Mouse (Mus musculus): ENCODE results near the gene Wwc2.

The Wwc2 gene

DNA sequence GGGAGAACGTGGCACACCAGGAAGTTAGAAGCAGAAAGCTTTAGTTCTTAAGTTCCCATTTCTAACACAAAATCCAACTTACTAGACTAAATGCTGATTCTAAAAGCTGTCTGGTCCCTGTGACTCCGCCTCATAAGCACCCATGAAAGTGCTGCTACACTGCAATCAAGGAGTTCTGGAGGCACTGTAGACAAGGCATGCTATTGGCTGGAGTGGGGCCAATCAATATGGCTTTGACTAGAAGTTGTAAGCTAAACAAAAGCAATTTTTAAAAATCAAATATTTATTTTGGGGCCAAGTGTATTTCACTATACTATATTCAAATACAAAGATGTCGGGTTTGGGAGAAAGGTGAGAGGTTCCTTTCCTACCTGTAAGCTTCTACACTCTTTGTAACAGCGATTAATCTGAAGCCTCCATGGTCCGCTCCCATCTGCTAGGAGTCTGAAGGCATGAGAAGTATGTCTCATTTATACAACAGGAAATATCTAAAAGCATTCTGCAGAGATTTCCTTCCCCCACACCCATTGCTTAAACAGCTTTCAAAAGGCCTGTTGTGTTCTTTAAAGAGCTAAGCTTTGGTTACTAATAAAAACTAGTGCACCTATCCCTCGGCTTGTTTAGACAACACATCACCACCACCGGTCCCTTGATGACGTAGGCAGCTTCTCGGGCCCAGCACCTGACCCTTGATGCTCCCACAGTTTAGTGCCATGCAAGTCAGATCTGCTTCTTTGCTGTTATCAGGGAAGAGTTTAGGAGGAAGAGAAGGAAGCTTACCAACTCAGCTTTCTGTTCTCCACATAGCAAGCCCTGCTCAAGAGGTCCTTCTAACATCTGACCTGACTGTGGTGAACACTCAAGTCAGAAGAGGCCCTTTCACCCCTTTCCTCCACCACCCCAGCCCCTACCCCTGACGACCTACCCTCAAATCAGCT, 50.5 kb downstream of the Wwc2 start:
- DNase-seq (ENCODE audit: low spot score in 2 of 2), result no peak

DNA sequence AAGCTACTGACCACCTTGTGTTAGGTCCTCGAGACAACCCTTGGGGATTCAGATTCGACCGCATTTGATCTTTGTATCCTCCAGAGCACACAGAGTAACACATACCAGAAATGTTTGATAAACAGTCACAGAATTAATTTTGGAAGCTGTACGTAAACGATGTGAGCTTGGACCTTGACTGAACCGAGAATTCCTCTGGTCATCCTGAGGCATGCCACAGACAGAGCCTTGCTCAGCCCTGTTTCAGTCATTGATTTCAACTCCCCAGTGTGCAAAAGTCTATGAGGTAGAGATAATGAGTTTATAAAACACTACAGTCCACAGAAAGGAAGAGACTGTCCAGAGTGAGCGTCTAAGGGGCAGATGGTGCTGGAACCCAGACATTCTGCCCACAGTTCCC, 51.5 kb downstream of the Wwc2 start:
- no peak for DNase-seq (ENCODE audit: low spot score in 2 of 2)

DNA sequence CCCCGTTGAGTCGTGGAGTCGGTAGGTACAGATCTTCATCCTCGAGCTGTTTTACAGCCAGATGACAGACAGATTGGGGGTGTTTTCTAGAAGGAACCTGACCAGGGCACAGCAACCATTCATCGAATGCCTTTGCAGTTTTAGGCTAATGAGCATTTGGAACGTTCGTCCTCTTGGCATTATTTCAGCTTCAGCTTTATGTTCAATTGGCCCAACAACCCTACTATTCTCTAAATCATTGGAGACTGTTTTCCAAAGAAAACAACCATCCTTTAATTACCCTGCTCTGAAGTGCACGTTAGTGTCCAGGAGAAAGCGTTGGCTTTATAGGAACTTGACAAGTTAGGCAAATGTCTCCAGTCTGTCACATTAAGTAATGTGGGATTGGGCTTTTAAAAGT, 54.3 kb downstream of the Wwc2 start:
- no peak for DNase-seq (ENCODE audit: low spot score in 2 of 2)

DNA sequence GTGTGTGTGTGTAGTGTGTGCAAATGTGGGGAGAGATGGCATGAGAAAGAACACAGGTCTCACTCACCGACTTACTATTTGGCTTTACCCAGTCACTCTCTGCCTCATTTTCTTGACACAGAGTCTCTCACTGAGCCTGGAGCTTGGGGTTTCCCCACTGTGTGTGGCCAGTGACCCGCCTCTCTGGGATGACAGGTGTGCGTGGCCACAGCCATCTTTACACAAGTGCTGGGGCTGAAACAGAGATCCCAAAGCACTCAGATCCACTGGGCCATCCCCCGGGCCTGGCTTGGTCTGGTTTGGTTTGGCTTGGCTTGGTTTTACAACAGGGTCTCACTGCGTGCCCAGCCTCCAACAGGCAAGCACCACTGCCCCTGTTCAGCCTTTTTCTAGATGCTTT, 55.3 kb downstream of the Wwc2 start:
- no peak for DNase-seq (ENCODE audit: low spot score in 2 of 2)

DNA sequence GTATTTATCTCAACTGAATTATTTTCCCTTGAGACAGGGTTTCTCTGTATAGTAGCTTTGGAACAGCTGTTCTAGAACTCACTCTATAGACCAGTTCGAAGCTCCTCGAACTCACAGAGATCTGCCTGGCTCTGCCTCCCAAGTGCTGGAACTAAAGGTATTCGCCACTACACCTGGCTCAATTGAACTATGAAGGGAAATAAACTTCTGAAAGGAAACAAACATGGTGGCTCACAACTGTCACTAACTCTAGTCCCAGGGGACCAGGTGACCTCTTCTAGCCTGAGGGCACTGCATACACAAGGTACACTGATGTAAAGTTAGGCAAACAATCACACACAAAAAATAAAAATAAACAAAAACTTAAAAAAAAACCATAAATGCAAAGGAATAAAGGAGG, 57.6 kb downstream of the Wwc2 start:
- no peak for DNase-seq (ENCODE audit: low spot score in 2 of 2)

DNA sequence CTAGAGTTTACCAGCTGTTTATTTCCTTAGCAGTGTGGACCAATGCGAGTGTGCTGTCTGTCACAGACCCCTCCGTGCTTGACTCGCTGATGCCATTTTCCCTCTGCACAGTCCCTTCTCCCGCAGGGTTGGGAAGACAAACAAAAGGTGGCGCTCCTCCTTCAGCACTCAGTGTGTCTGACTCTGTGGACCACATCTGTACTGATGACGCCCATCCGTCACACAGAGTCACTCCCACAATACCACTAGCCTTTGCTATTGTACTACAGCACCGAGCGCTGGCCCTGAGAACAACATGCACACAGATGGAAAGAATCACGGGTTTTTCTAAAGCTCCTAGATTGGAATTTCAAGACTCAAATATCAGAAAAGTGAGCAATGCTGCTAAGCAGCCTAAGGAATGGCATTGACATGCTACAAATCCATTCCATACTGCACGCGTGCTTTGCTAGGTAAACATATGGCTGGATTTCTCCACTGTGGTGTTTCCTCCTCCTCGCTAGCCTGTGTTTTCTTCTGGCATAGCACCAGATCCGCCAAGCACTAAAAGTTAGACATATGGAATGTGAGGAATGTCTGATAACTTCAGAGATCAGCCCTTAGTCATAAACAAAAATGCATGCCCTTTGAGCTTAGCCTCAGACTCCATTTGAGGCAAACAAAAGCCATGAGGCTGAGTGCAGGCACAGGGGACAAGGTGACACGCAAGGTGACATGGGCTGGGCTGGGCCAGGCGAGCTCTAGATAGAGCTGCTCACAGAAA, 58.5 kb downstream of the Wwc2 start:
- peak in 1 of 2 experiments; percentile 51 for DNase-seq (ENCODE audit: low spot score in 2 of 2)

DNA sequence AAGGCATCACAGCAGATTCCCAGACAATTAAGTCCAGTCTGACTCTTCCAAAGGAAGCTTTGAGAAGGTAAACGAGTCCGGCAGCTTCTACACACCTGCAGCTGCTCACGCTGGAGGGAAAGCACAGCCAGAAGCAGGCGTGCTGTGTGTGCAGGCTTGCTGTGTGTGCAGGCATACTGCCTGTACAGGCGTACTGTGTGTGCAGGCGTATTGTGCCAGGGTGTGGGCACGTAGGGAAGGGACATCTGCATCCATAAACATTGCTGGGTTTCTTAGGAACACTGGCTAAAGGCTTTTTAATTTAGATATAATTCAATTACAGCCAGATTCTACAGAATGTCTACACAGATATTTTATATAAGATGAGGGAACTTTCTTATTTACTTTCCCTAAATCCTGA, 59.4 kb downstream of the Wwc2 start:
- DNase-seq (ENCODE audit: low spot score in 2 of 2), result peak in 1 of 2 experiments; percentile 37

DNA sequence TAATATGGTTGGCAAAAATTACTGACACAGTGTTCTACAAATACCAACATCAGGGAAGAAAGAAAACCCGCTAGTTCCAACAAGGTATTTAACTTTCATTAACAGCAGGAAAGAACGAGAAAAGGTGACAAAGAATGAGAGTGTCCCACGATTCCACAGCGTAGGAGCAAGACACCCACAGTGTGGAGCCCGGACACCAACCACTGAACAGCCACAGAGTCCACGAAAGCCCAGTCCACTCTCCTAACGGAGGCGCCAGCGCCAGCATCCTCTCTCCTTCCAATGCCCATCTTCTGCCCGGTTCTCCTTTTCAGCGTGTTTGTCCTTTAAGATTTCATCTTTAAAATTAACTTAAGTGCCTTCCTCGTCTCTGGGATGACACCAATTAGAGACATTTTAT, 61.1 kb downstream of the Wwc2 start:
- no peak for DNase-seq (ENCODE audit: low spot score in 2 of 2)

DNA sequence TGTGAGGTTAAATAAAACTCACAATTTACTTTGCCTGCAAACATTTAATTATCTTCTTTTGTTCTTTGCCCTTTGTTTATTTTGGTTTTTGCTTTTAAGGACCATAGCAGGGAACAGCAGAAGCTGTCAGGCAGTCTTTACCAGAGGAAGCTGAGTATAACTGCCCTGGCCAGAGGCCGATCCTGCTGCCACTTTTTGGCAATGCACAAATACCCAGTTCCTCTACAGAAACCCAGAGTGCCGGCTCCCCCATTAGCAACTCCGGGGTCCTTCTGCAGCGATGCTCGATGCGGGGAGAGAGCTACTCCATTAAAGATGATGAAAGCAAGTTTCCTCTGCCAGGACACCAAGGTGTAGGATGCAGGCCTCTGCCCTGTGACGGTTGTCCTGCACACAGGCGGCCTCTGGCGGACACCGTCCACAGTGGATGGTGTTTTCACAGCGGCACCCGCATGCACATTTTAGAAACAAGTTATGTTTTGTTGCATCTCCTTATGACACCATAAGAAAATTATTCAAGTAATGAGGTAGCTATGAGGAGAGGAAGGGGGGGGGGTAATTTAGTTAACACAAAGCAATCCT, 62.0 kb downstream of the Wwc2 start:
- DNase-seq (ENCODE audit: low spot score in 2 of 2), result no peak

DNA sequence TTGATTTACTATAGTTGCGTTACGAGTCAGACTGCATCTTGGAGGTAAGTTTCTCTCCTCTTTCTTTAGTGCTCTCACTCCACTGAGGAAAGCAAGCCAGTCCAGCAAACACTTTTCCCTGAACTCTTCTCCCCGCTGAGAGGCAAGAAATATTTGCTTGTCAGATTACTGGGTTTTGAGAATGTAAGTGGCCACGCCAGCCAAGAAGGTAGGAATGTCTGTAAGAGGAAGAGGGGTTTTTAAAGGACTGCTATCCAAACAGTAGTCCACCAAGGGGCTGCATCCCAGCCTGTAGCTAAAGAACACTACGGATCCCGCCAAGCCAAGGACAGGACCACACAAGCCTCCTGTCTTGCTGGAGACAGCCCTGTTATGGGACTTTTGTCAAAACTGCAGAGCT, 65.8 kb downstream of the Wwc2 start:
- no peak for DNase-seq (ENCODE audit: low spot score in 2 of 2)

DNA sequence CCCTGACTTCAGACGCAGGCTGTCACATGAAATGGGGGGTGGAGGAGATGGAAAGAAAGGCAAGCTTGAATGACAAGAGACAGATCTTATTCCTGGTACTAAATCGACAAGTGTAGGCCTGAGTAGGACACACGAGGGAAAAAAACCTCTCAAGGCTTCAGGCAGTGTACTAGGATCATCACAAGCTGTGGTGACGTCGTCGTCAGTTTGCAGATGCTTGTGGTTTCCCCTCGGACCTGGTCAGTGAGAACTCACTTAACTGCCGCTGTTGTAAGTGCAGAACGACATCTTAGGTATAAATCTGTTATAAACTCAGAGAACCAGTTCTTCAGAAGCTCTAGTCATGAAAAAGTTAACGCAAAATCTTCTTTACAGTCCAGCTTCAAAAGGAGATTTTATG, 67.9 kb downstream of the Wwc2 start:
- DNase-seq (ENCODE audit: low spot score in 2 of 2), result no peak

DNA sequence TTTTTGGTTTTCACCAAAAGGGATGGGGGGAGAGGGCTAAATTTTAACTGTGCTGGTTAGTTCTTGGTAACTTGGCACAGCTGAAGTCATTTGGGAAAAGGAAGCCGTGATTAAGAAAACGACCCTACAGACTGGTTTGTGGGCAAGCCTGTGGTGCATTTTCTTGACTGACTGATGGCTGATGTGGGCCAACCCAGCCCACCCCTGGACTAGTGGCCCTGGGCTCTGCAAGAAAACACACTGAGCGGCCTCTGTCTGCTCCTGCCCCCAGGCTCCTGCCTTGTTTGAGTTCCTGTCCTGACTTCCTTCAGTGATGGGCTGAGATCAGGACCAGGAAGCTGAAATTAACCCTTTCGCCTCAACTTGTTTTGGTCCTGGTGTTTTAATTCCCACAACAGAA, 68.7 kb downstream of the Wwc2 start:
- no peak for DNase-seq (ENCODE audit: low spot score in 2 of 2)

DNA sequence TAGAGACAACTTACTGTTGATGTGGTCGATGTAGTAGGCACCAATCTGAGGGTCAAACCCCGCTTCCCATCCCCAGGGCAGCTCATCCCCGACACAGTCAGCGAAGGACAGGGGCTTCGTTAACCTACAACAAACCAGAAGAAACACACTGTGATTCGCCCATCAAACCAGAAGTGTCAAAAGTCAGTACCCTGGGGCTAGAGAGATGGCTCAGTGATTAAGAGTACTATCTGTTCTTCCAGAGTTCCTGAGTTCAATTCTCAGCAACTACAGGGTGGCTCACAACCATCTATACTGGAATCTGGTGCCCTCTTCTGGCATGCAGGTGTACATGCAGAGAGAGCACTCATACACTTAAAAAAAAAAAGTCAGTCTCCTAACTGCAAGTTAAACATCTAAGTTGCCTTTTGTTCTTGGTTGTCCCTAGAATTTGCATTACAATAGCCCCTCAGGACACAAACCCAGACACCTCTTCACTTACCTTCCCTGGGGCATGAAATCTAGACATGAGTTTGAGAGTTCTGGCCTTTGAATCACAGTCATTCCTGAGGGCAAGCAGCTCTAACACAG, 70.1 kb downstream of the Wwc2 start:
- DNase-seq (ENCODE audit: low spot score in 2 of 2), result no peak

DNA sequence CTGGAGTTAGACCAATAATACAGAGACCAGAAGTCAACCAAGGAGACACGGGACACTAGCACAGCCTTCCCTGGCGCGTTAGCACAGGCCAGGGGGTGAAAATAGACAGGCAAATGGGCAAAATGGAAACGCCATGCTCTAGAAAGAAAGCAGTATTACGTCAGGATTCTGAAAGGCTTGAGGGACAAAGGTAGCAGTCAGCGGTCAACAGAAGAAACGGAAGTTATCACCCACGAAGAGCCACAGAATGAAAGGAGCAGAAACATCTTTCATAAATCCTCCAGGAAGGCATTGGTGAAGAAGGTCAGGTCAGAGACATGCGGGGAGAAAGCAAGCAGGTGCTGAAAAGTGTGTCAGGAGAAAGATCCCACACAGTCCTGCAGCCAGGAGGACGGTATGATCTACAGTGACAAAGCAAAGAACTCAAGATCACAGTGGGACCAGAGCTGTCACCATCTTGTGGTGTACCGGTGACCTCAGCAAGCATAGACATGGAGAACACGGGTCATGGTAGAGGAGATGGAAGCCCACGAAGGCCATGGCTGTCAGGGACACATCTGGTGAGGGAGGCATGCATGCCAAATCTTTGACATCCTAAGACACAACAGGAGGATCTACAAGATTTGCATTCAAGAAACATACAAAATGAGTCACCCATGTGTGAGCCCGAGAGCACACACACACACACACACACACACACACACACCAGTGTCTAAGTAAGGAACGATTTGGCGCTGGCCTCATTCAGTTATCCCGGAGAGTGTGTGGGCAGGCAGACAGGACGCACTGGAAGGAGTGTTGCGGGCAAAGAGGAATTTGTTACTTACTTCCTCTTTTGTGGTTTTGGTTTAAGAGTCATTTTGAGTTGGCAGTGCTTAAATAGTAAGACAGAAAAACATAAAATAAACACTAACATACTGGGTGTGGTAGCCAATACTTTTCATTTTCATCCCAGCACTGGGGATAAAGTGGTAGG, 73.4 kb downstream of the Wwc2 start:
- no peak for DNase-seq (ENCODE audit: low spot score in 2 of 2)

DNA sequence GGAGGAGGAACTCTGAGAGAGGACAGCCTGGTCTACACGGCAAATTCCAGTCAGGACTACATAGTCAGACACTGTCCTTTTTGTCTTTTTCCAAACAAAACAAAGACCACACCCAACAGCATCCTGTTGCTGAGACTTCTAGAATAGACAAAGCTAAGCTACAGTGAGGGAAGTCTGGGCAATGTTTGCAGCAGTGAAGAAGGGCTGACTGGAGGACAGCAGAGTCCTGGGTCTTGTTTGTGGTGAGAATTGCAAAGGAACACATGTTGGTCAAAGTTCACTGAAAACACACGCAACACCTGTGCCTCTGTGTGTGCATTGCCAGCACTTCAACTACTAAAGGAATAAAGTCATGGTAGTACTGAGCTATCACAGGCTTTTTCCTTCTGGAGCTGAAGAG, 75.2 kb downstream of the Wwc2 start:
- DNase-seq (ENCODE audit: low spot score in 2 of 2), result no peak

DNA sequence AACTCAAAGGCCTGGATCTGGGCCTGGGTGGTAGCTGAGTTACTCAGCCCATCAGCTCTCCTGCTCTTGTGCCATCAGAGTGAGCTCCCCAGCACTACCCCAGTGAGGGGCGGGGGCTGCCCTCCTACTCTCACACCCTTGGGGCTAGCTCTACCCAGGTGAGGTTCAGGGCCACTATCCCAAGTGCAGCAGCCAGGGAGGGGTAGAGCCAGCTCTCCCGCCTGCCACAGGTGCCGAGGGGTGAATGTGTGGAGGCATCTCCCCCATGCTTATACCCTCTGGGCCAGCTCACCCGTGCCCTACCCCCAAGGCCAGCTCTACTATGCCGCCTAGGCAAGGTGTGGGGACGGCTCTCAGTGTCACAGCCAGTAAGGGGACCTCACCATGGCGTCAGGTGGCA, 75.8 kb downstream of the Wwc2 start:
- no peak for DNase-seq (ENCODE audit: low spot score in 2 of 2)

DNA sequence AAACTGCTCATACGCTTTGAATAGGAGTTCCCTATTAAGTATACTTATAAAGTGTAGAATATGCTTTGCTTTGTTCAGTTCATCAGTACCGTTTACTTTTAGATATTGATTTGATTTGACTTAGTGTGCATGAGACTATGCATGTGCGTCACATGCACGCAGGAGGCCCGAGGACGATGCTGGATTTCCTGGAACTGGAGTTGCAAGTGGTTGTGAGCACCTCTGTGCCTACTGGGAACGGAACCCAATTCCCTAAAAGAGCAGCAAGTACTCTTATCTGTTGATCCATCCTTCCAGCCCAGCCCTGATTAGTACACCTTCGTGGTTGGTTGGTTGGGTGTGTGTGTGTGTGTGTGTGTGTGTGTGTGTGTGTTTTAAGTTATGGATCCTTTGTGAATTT, 76.6 kb downstream of the Wwc2 start:
- DNase-seq (ENCODE audit: low spot score in 2 of 2), result no peak

DNA sequence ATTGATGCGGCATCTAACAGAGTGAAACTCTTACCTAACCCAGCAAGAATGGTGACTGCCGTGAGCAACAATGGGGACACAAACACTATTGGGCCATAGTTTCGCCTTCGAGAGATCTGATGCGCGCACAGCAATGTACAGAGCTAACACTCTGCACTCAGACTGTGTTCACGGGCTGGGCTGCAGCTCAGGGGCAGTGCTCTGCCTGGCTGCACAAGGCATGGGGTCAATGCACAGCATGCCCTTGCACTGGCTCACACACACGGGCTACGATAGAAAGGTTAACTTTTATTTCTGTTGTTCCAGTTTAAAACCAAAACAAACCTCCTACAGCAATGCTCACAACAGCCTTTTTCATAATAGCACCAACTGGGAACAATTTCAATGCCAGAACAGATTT, 77.1 kb downstream of the Wwc2 start:
- no peak for DNase-seq (ENCODE audit: low spot score in 2 of 2)

DNA sequence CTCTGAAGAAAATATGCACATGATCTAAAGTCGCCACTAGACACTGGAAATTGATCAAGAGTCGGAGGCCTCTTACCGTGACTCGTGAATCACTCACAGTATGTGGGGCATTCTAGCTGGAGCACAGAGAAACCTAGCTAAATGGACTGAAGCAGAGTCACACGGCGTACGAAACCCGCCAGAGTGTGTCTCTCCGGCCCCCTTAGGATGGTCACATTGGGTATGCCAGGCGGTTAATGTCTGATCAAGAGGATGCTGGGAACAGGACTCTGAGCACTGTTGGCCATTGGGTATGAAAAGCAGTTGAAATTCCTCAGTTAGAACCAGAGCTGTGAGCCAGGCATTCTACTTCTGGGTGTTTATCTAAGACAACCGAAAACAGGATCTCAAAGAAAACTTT, 81.0 kb downstream of the Wwc2 start:
- DNase-seq (ENCODE audit: low spot score in 2 of 2), result no peak

DNA sequence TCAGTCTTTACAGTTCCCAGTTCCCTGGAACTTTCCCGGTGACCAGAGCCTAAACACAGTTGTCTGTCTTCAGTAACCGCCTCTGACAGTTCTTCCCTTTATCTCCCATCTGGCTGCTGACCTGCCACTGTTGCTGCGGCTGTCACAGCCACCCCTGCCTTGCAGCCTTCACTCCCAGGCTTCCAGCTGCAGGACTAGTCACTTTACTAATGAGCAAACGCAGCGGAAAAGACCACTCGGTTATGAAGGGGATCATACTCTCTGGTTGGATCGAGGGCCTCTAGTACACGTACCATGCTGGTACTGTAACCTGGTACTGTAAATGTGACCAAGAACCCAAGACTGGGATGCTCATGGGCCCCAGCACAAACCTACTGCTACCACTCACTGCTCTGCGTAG, 83.7 kb downstream of the Wwc2 start:
- DNase-seq (ENCODE audit: low spot score in 2 of 2), result no peak

DNA sequence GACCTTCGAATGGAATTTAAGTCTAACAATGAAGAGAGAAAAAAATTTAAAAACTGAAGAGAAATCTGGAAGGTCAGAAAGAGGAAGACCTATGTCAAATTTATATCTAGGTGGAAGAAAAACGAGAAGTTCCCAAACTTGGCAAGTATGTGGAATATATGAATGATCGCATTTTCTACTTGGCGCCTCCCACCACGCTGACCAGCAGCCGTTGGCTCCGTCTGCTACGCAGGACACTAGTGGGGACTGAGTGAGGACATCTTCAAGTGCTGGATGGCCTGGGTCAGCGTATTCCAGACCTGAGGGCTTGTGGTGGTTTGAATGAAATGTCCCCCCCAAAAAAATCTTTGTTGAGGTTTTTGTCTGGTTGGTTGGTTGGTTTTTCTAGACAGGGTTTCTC, 84.6 kb downstream of the Wwc2 start:
- no peak for DNase-seq (ENCODE audit: low spot score in 2 of 2)
